Mouse (Mus musculus) olfactory bulb, adult 2 months (tissue): ENCODE measurements at regions not wholly inside any gene's neighbourhood (a gene's known extent, or its start where the extent isn't known, plus 50 kb on each side); places are given as distances from the start of the nearest gene placed in this dataset.

Experiments used
- CTCF ChIP-seq: fragments of 200-500 bp; IDR thresholded peaks from 2 replicates; pipeline ENCODE4 v1.5.1; 2012; ENCODE audit warnings: low read depth, mild to moderate bottlenecking, low read length, moderate library complexity; ENCODE audit not compliant: insufficient read depth
- POLR2A ChIP-seq: fragments of 200-500 bp; IDR thresholded peaks from 2 replicates; pipeline ENCODE4 v1.6.1; 2012; ENCODE audit warnings: mild to moderate bottlenecking, low read depth, low read length, moderate library complexity; ENCODE audit not compliant: insufficient read depth

DNA sequence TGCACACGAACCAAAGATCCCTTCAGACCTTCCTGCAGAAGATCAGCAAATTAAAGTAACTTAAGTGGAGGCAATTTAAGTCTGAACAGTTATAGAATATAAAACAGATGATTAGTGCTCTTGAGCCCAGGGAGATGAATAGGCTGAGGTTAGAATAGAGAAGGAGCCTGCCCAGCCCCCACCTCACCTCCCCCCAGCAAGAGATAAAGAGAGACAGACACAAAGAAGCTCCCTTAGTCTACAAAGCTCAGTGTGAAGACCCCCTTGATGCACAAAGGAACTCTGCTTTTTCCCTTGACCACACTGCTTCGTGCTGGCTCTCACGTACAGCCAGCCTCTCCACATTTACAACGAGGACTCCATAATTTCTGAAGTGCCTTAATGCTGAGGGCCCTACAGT lies 67.3 kb upstream of the Ndn start:
- TF ChIP-seq CTCF (no peak), POLR2A (no peak)
